8 mouse cellular contexts compared by ENCODE assay signal in genomic region chr7:79721386-79721977, GRCm38 (mm10). TPM values are rescaled to one million over a fixed set of nuclear protein-coding genes. Genes with fewer than 3 reads are reported as not detected.
DNase-seq lines count a peak whose midpoint lies in the region; ATAC-seq and TF ChIP-seq lines count a peak whose summit lies in the region.

No protein-coding gene starts in this region.

- peak overlapping the region; percentile 79 for H3K9ac ChIP-seq in heart, embryonic 11.5 days (ENCODE audit: low read depth, low read length)
- H3K9ac ChIP-seq in kidney, embryonic 16.5 days (replicated peaks; ENCODE audit: low read length): peak overlapping the region; percentile 72
- H3K9ac ChIP-seq in neural tube, embryonic 14.5 days (replicated peaks; ENCODE audit: low read depth, low read length): peak overlapping the region; percentile 63

- no peak for TF ChIP-seq CTCF in lung, adult 2 months (IDR thresholded peaks at IDR 0.05; ENCODE audit: insufficient read depth, low read length)

- ATAC-seq in erythroblast, adult 5-6 weeks (replicated peaks; ENCODE audit: low FRiP score, poor library complexity, severe bottlenecking): no peak
- ATAC-seq in heart, embryonic 11.5 days (replicated peaks; ENCODE audit: insufficient number of reproducible peaks, low FRiP score, low TSS enrichment): peak; percentile 47; the same call in 1 of the 2 replicates
- peak; percentile 83 for ATAC-seq in kidney, embryonic 16.5 days (ENCODE audit: low FRiP score, low TSS enrichment)
- ATAC-seq in neural tube, embryonic 14.5 days (ENCODE audit: low read depth): peak; percentile 77

- peak overlapping the region; percentile 92 for H3K4me2 ChIP-seq in heart, embryonic 11.5 days
- H3K4me2 ChIP-seq in kidney, embryonic 16.5 days (replicated peaks; ENCODE audit: low read depth, low read length): peak overlapping the region; percentile 89
- H3K4me2 ChIP-seq in neural tube, embryonic 14.5 days (ENCODE audit: low read depth, low read length): peak overlapping the region; percentile 56

- under 1% methylated on average over 48 of the region's 48 CpGs for WGBS in heart, embryonic 11.5 days (ENCODE audit: insufficient replicate concordance)
- WGBS in kidney, embryonic 16.5 days: under 1% methylated on average over 47 of the region's 48 CpGs
- WGBS in lung, adult 2 months: under 1% methylated on average over 48 of the region's 48 CpGs
- WGBS in neural tube, embryonic 14.5 days: under 1% methylated on average over 48 of the region's 48 CpGs

- no peaks in the 10 kb centered on the region for H3K9me3 ChIP-seq in erythroblast, embryonic 14.5 days (ENCODE audit: control insufficient read depth, low read length)
- no peaks in the 10 kb centered on the region for H3K9me3 ChIP-seq in heart, embryonic 11.5 days (replicated peaks; ENCODE audit: control insufficient read depth, low read length)
- no peaks in the 10 kb centered on the region for H3K9me3 ChIP-seq in kidney, embryonic 16.5 days (ENCODE audit: low read length)
- H3K9me3 ChIP-seq in neural tube, embryonic 14.5 days (ENCODE audit: control insufficient read depth, low read length): no peaks in the 10 kb centered on the region

- peak overlapping the region; percentile 30 for H3K4me3 ChIP-seq in erythroblast, embryonic 14.5 days (replicated peaks)
- H3K4me3 ChIP-seq in heart, embryonic 11.5 days (ENCODE audit: low read depth, low read length): peak overlapping the region; percentile 64
- peak overlapping the region; percentile 64 for H3K4me3 ChIP-seq in kidney, embryonic 16.5 days (ENCODE audit: low read length)
- H3K4me3 ChIP-seq in lung, adult 2 months (replicated peaks; ENCODE audit: extremely low read depth, low read depth, low read length): peak overlapping the region; percentile 76
- peak overlapping the region; percentile 45 for H3K4me3 ChIP-seq in neural tube, embryonic 14.5 days (ENCODE audit: low read depth, low read length)

- H3K36me3 ChIP-seq in erythroblast, embryonic 14.5 days (ENCODE audit: control insufficient read depth): no peaks in the 10 kb centered on the region
- no peaks in the 10 kb centered on the region for H3K36me3 ChIP-seq in heart, embryonic 11.5 days (ENCODE audit: control insufficient read depth, insufficient read depth, low read length)
- no peaks in the 10 kb centered on the region for H3K36me3 ChIP-seq in kidney, embryonic 16.5 days (ENCODE audit: insufficient read depth, low read length)
- H3K36me3 ChIP-seq in neural tube, embryonic 14.5 days (ENCODE audit: control insufficient read depth, insufficient read depth, low read length): no peaks in the 10 kb centered on the region

- H3K27ac ChIP-seq in heart, embryonic 11.5 days (ENCODE audit: low read depth, low read length): 0 out of 2 replicates have a peak overlapping the region, but pooled peaks have one; percentile 6
- H3K27ac ChIP-seq in kidney, embryonic 16.5 days (ENCODE audit: low read length): no peak overlapping the region; the same call in 1 of the 2 replicates
- H3K27ac ChIP-seq in neural tube, embryonic 14.5 days (ENCODE audit: low read depth, low read length): 0 out of 2 replicates have a peak overlapping the region, but pooled peaks have one; percentile 6

- peak; percentile 70 for DNase-seq in embryo, embryonic 9.5 days (ENCODE audit: extremely low spot score)
- DNase-seq in lung, adult 2 months: peak; percentile 33
- DNase-seq in thymus, postnatal 36 days: peak; percentile 76 to 82

- no peaks in the 10 kb centered on the region for H3K4me1 ChIP-seq in erythroblast, embryonic 14.5 days (ENCODE audit: control insufficient read depth)
- peaks cover 2% of the 10 kb centered on the region; the same call in 1 of the 2 replicates for H3K4me1 ChIP-seq in heart, embryonic 11.5 days (ENCODE audit: control insufficient read depth, insufficient read depth, low read length)
- peaks cover 10% of the 10 kb centered on the region; the same call in 1 of the 2 replicates for H3K4me1 ChIP-seq in kidney, embryonic 16.5 days (ENCODE audit: insufficient read depth, low read length)
- peaks cover 2% of the 10 kb centered on the region; the same call in 1 of the 2 replicates for H3K4me1 ChIP-seq in lung, adult 2 months (ENCODE audit: control insufficient read depth, insufficient read depth, low read length)
- H3K4me1 ChIP-seq in neural tube, embryonic 14.5 days (ENCODE audit: control insufficient read depth, insufficient read depth, low read length): no peaks in the 10 kb centered on the region

- TF ChIP-seq POLR2A in lung, adult 2 months (IDR thresholded peaks at IDR 0.05; ENCODE audit: borderline replicate concordance, extremely low read depth, low read depth, low read length): peak; percentile 22; the same call in 1 of the 2 replicates

- H3K27me3 ChIP-seq in erythroblast, embryonic 14.5 days (ENCODE audit: control insufficient read depth): peaks cover 39% of the 10 kb centered on the region
- H3K27me3 ChIP-seq in heart, embryonic 11.5 days (ENCODE audit: control insufficient read depth, insufficient read depth, low read length): peaks cover 9% of the 10 kb centered on the region; the same call in 1 of the 2 replicates
- peaks cover 17% of the 10 kb centered on the region for H3K27me3 ChIP-seq in kidney, embryonic 16.5 days (ENCODE audit: insufficient read depth, low read length)
- H3K27me3 ChIP-seq in neural tube, embryonic 14.5 days (ENCODE audit: control insufficient read depth, insufficient read depth, low read length): peaks cover 3% of the 10 kb centered on the region; the same call in 1 of the 2 replicates

RNA-seq across cellular contexts. Expression of gene Kif7, which starts 6.0 kb away (rescaled TPM):
- 0.01 and 0.05 TPM in 2 replicates for polyA plus RNA-seq in erythroblast, embryonic 14.5 days (2012)
- total RNA-seq in erythroblast, adult 5-6 weeks (2015; ENCODE audit: low replicate concordance): 0.42 TPM in 1 of 2 replicates, not detected in the other
- total RNA-seq in erythroblast, adult 5-6 weeks (2017; ENCODE audit: low replicate concordance): 0.09 TPM in 1 of 2 replicates, not detected in the other
- 1.9 and 2.3 TPM in 2 replicates for polyA plus RNA-seq in heart, embryonic 11.5 days (2014; fragmentation: Nextera tagmentation; extraction: Ambion mirVana)
- polyA plus RNA-seq in kidney, embryonic 16.5 days (2015; fragmentation: Nextera tagmentation; extraction: Ambion mirVana): 4.4 TPM in 2 replicates
- polyA plus RNA-seq in lung, adult 2 months (2012; rRNA removed): 3.5 and 3.8 TPM in 2 replicates
- 1.3 and 2.3 TPM in 2 replicates for polyA plus RNA-seq in neural tube, embryonic 14.5 days (2014; fragmentation: Nextera tagmentation; extraction: Ambion mirVana)

RNA-seq across cellular contexts. Expression of gene Plin1, which starts 11.2 kb away (rescaled TPM):
- polyA plus RNA-seq in erythroblast, embryonic 14.5 days (2012): not detected in 2 replicates
- not detected in 2 replicates for total RNA-seq in erythroblast, adult 5-6 weeks (2015; ENCODE audit: low replicate concordance)
- not detected in 2 replicates for total RNA-seq in erythroblast, adult 5-6 weeks (2017; ENCODE audit: low replicate concordance)
- not detected in 2 replicates for polyA plus RNA-seq in heart, embryonic 11.5 days (2014; fragmentation: Nextera tagmentation; extraction: Ambion mirVana)
- polyA plus RNA-seq in kidney, embryonic 16.5 days (2015; fragmentation: Nextera tagmentation; extraction: Ambion mirVana): 0.34 TPM in 1 of 2 replicates, not detected in the other
- 48.1 and 83.8 TPM in 2 replicates for polyA plus RNA-seq in lung, adult 2 months (2012; rRNA removed)
- 0.17 TPM in 1 of 2 replicates, not detected in the other for polyA plus RNA-seq in neural tube, embryonic 14.5 days (2014; fragmentation: Nextera tagmentation; extraction: Ambion mirVana)

RNA-seq across cellular contexts. Expression of gene Pex11a, which starts 21.4 kb away (rescaled TPM):
- polyA plus RNA-seq in erythroblast, embryonic 14.5 days (2012): not detected in 2 replicates
- total RNA-seq in erythroblast, adult 5-6 weeks (2015; ENCODE audit: low replicate concordance): not detected in 2 replicates
- 0.51 TPM in 1 of 2 replicates, not detected in the other for total RNA-seq in erythroblast, adult 5-6 weeks (2017; ENCODE audit: low replicate concordance)
- polyA plus RNA-seq in heart, embryonic 11.5 days (2014; fragmentation: Nextera tagmentation; extraction: Ambion mirVana): 7.0 and 7.6 TPM in 2 replicates
- 10.5 and 14.3 TPM in 2 replicates for polyA plus RNA-seq in kidney, embryonic 16.5 days (2015; fragmentation: Nextera tagmentation; extraction: Ambion mirVana)
- 17.9 and 18.6 TPM in 2 replicates for polyA plus RNA-seq in lung, adult 2 months (2012; rRNA removed)
- polyA plus RNA-seq in neural tube, embryonic 14.5 days (2014; fragmentation: Nextera tagmentation; extraction: Ambion mirVana): 13.4 and 16.2 TPM in 2 replicates

RNA-seq across cellular contexts. Expression of gene Wdr93, which starts 21.5 kb away (rescaled TPM):
- polyA plus RNA-seq in erythroblast, embryonic 14.5 days (2012): not detected in 2 replicates
- total RNA-seq in erythroblast, adult 5-6 weeks (2015; ENCODE audit: low replicate concordance): not detected in 2 replicates
- total RNA-seq in erythroblast, adult 5-6 weeks (2017; ENCODE audit: low replicate concordance): not detected in 2 replicates
- 6.2 and 6.6 TPM in 2 replicates for polyA plus RNA-seq in heart, embryonic 11.5 days (2014; fragmentation: Nextera tagmentation; extraction: Ambion mirVana)
- polyA plus RNA-seq in kidney, embryonic 16.5 days (2015; fragmentation: Nextera tagmentation; extraction: Ambion mirVana): 0.46 and 0.51 TPM in 2 replicates
- 1.7 and 1.8 TPM in 2 replicates for polyA plus RNA-seq in lung, adult 2 months (2012; rRNA removed)
- 0.08 and 0.12 TPM in 2 replicates for polyA plus RNA-seq in neural tube, embryonic 14.5 days (2014; fragmentation: Nextera tagmentation; extraction: Ambion mirVana)

Comparison
In these comparisons a context has a peak if more than half of its experiments do, and no peak if none do; other contexts are left out.
1. RNA of gene Plin1, which starts 11.2 kb away (polyA plus RNA-seq): 48.1 to 83.8 TPM in lung, adult 2 months; 0.34 TPM in kidney, embryonic 16.5 days, 0.17 TPM in neural tube, embryonic 14.5 days, not detected in heart, embryonic 11.5 days and not detected in erythroblast, embryonic 14.5 days; every median in the first group is over 10 times any median in the second.
2. Peak in every context shown above with its lines, with median percentiles within 50 percentile points of each other: H3K4me3 ChIP-seq, DNase-seq, H3K4me2 ChIP-seq and H3K9ac ChIP-seq.